Mouse (Mus musculus): ENCODE measurements around the gene Lbx1. TPM values are rescaled to one million over a fixed set of nuclear protein-coding genes. Genes with fewer than 3 reads are reported as not detected.

Lbx1 gene
- total and polyA plus RNA-seq, 3 experiments, result not detected

DNA sequence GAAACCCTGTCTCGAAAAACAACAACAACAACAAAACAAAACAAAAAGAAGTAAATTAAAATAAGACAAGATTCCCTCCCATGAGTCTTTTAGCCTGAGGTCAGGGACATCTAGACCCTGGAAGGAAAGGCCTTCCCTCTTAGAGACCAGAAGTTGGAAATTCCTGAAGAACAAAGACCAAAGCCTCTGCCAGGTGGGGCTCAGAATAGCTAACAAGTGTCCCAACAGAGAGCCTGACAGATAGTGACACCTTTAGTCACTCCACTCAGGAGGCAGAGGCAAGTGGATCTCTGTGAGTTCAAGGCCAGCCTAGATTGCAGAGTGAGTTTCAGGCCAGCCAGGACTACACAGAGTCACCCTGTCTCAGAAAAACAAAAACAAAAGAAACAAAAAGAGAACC is 26.4 kb downstream of the Lbx1 start:
- peaks cover 28% of the 10 kb centered on the region for H3K27me3 ChIP-seq (replicated peaks)
- TF ChIP-seq POLR2A (IDR thresholded peaks at IDR 0.05; ENCODE audit: low read depth, low read length), result no peak
- TF ChIP-seq ZNF384 (IDR thresholded peaks at IDR 0.05; ENCODE audit: low read depth, low read length), result no peak
- TF ChIP-seq POLR2AphosphoS2 (IDR thresholded peaks at IDR 0.05; ENCODE audit: low read depth, low read length), result no peak
- no peak for TF ChIP-seq CHD1 (IDR thresholded peaks at IDR 0.05; ENCODE audit: low read depth, low read length)
- TF ChIP-seq MYC (IDR thresholded peaks at IDR 0.05; ENCODE audit: low read depth, low read length), result no peak
- no peak for TF ChIP-seq GABPA (IDR thresholded peaks at IDR 0.05; ENCODE audit: insufficient replicate concordance, low read depth, low read length)
- no peak for TF ChIP-seq MAZ (IDR thresholded peaks at IDR 0.05; ENCODE audit: low read depth, low read length)
- TF ChIP-seq JUN (IDR thresholded peaks at IDR 0.05; ENCODE audit: insufficient read depth, low read depth, low read length), result no peak
- TF ChIP-seq NRF1 (IDR thresholded peaks at IDR 0.05; ENCODE audit: low read depth, low read length), result no peak
- no peak for TF ChIP-seq PAX5 (IDR thresholded peaks at IDR 0.05; ENCODE audit: low read length)
- TF ChIP-seq ETS1 (conservative IDR thresholded peaks at IDR 0.05; ENCODE audit: low read depth, low read length), result no peak
- no peak for TF ChIP-seq USF1 (IDR thresholded peaks at IDR 0.05; ENCODE audit: low read depth, low read length)
- no peak for TF ChIP-seq ELF1 (IDR thresholded peaks at IDR 0.05; ENCODE audit: low read depth, low read length)
- TF ChIP-seq RCOR1 (conservative IDR thresholded peaks at IDR 0.05; ENCODE audit: low read depth, low read length), result no peak
- no peak for TF ChIP-seq MEF2A (IDR thresholded peaks at IDR 0.05; ENCODE audit: borderline replicate concordance, low read depth, low read length)
- no peak for TF ChIP-seq TBP (conservative IDR thresholded peaks at IDR 0.05; ENCODE audit: low read depth, low read length)
- no peak for TF ChIP-seq KAT2A (IDR thresholded peaks at IDR 0.05; ENCODE audit: insufficient replicate concordance, low read length)
- TF ChIP-seq SIN3A (IDR thresholded peaks at IDR 0.05; ENCODE audit: low read length), result no peak

DNA sequence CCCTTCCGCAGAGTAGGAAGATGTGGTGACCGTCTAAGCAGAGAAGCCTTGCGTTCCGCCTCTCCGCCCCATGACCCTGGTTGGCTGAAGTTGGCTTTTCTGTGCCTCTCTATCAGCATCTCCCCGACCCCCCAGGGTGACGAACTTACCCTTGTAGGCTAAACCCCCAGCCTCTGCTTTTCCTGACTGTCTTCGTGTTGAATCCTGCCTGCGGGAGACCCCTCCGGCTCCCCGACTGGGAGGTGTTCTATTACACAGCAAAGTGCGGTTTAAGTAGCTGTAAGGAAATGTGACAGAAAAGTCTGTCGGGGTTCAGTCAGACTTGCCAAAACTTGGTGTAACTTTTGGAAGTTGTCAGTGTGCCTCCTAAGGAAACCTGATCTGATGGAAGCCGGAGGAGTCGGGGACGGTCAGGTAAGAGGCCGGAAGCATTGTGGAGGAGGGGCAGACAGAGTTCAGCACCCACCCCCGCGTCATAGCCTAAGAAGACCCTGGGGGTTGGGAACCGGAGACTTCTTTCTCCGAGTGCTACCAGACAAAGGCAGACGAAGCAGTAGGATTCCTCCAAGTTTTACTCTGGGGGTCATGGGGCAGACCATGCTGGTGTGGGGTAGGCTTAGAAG is 27.1 kb downstream of the Lbx1 start:
- H3K9me3 ChIP-seq (replicated peaks; ENCODE audit: low read length), result peaks cover 2% of the 10 kb centered on the region
- in situ Hi-C loops (cut with MboI; ENCODE audit: low pct_ligation_motif_present, low pct_unique_long_range_greater_than_20kb, low sequenced_read_pairs), result no loop called here
- H3K27ac ChIP-seq (ENCODE audit: insufficient read depth, low read depth), result no peak overlapping the region
- TF ChIP-seq MEF2A (IDR thresholded peaks at IDR 0.05; ENCODE audit: borderline replicate concordance, low read depth, low read length) (no peak), ETS1 (conservative IDR thresholded peaks at IDR 0.05; ENCODE audit: low read depth, low read length) (no peak), MXI1 (IDR thresholded peaks at IDR 0.05; ENCODE audit: low read depth, low read length) (no peak), KAT2A (IDR thresholded peaks at IDR 0.05; ENCODE audit: insufficient replicate concordance, low read length) (no peak), USF1 (IDR thresholded peaks at IDR 0.05; ENCODE audit: low read depth, low read length) (no peak), PAX5 (IDR thresholded peaks at IDR 0.05; ENCODE audit: low read length) (no peak), MYC (IDR thresholded peaks at IDR 0.05; ENCODE audit: low read depth, low read length) (no peak), POLR2AphosphoS2 (IDR thresholded peaks at IDR 0.05; ENCODE audit: low read depth, low read length) (no peak), NELFE (IDR thresholded peaks at IDR 0.05; ENCODE audit: low read depth, low read length) (no peak)
- H3K4me3 ChIP-seq (replicated peaks in 1 of 3; ENCODE audit: low read depth in 2 of 3, low read length in 2 of 3, poor library complexity in 1 of 3), result no peak overlapping the region
- H3K9ac ChIP-seq (ENCODE audit: insufficient read depth, low read depth), result no peak overlapping the region
- H3K79me2 ChIP-seq (replicated peaks; ENCODE audit: control insufficient read depth, extremely low read depth, insufficient read depth, poor library complexity, severe bottlenecking), result no peaks in the 10 kb centered on the region
- no peak overlapping the region for H3K4me2 ChIP-seq (ENCODE audit: insufficient read depth, low read depth, poor library complexity, severe bottlenecking)
- no peaks in the 10 kb centered on the region for H3K36me3 ChIP-seq (replicated peaks in 1 of 2; ENCODE audit: control insufficient read depth in 1 of 2, insufficient read depth in 1 of 2, low read length in 1 of 2)
- peaks cover 23% of the 10 kb centered on the region for H3K27me3 ChIP-seq (replicated peaks)
- no peaks in the 10 kb centered on the region for H3K4me1 ChIP-seq (ENCODE audit: control insufficient read depth in 1 of 2, insufficient read depth in 2 of 2)
- dilution Hi-C loops (cut with MboI; ENCODE audit: extremely low pct_ligation_motif_present, extremely low pct_unique_long_range_greater_than_20kb, low sequenced_read_pairs), result no loop called here
- no peak for DNase-seq (ENCODE audit: extremely low read depth)

More for the DNA sequence above, 26.4 kb downstream of the Lbx1 start:
- Histone ChIP-seq H3K9me3 (replicated peaks; ENCODE audit: low read length) (peaks cover 2% of the 10 kb centered on the region), H3K27ac (ENCODE audit: insufficient read depth, low read depth) (no peak overlapping the region), H3K4me3 (replicated peaks in 1 of 3; ENCODE audit: low read depth in 2 of 3, low read length in 2 of 3, poor library complexity in 1 of 3) (no peak overlapping the region), H3K4me1 (ENCODE audit: control insufficient read depth in 1 of 2, insufficient read depth in 2 of 2) (no peaks in the 10 kb centered on the region), H3K79me2 (replicated peaks; ENCODE audit: control insufficient read depth, extremely low read depth, insufficient read depth, poor library complexity, severe bottlenecking) (no peaks in the 10 kb centered on the region), H3K4me2 (ENCODE audit: insufficient read depth, low read depth, poor library complexity, severe bottlenecking) (no peak overlapping the region), H3K36me3 (replicated peaks in 1 of 2; ENCODE audit: control insufficient read depth in 1 of 2, insufficient read depth in 1 of 2, low read length in 1 of 2) (no peaks in the 10 kb centered on the region), H3K9ac (ENCODE audit: insufficient read depth, low read depth) (no peak overlapping the region)
- in situ Hi-C loops (cut with MboI; ENCODE audit: low pct_ligation_motif_present, low pct_unique_long_range_greater_than_20kb, low sequenced_read_pairs) (no loop called here), dilution Hi-C loops (cut with MboI; ENCODE audit: extremely low pct_ligation_motif_present, extremely low pct_unique_long_range_greater_than_20kb, low sequenced_read_pairs) (no loop called here)
- DNase-seq (ENCODE audit: extremely low read depth), result no peak

All from CH12.LX (cell line).